Mouse (Mus musculus) forebrain, postnatal 0 days (tissue): ENCODE measurements at regions not wholly inside any gene's neighbourhood (a gene's known extent, or its start where the extent isn't known, plus 50 kb on each side); places are given as distances from the start of the nearest gene placed in this dataset.

Experiments
- ATAC-seq: fragments of 200-750 bp; cut with Nextera tagmentation; 2 replicates; pipeline ENCODE4 v1.8.0; 2017; ENCODE audit warnings: mild to moderate bottlenecking, moderate library complexity
- DNase-seq: peaks from one replicate; pipeline ENCODE4 v3.0.0-alpha.2; 2015
- H3K27ac ChIP-seq: fragments of 300-500 bp; sonication (generic); 2 replicates; pipeline ENCODE4 v1.5.1; 2014; ENCODE audit warnings: low read depth, mild to moderate bottlenecking, antibody characterized with exemption, low read length, moderate library complexity, mixed read lengths
- H3K27me3 ChIP-seq: fragments of 300-500 bp; sonication (generic); 2 replicates; pipeline ENCODE4 v1.6.1; 2014; ENCODE audit warnings: mild to moderate bottlenecking, low read length, mixed read lengths; ENCODE audit not compliant: insufficient read depth
- H3K36me3 ChIP-seq: fragments of 300-500 bp; sonication (generic); 2 replicates; pipeline ENCODE4 v1.6.1; 2014; ENCODE audit warnings: mild to moderate bottlenecking, moderate library complexity; ENCODE audit not compliant: insufficient read depth
- H3K4me1 ChIP-seq: fragments of 300-500 bp; sonication (generic); 2 replicates; pipeline ENCODE4 v1.6.1; 2014; ENCODE audit warnings: antibody characterized with exemption; ENCODE audit not compliant: insufficient read depth
- H3K4me2 ChIP-seq: fragments of 300-500 bp; sonication (generic); 2 replicates; pipeline ENCODE4 v1.6.1; 2014; ENCODE audit warnings: low read depth, mild to moderate bottlenecking, moderate library complexity
- H3K4me3 ChIP-seq: fragments of 300-500 bp; sonication (generic); 2 replicates; pipeline ENCODE4 v1.5.1; 2014; ENCODE audit warnings: low read depth, low read length, mixed read lengths
- H3K9ac ChIP-seq: fragments of 300-500 bp; sonication (generic); 2 replicates; pipeline ENCODE4 v1.6.1; 2014; ENCODE audit warnings: mild to moderate bottlenecking
- H3K9me3 ChIP-seq: fragments of 300-500 bp; sonication (generic); 2 replicates; pipeline ENCODE4 v1.6.1; 2016; ENCODE audit warnings: low read length
- CTCF ChIP-seq: sonication (generic); IDR thresholded peaks from 2 replicates; pipeline ENCODE4 v1.5.1; 2016; ENCODE audit warnings: antibody characterized with exemption, control low read depth, low read depth
- WGBS: fragments of 180-500 bp; shearing (Covaris S2); extraction: QIAGEN DNeasy Blood & Tissue Kit; methylation state at CpG from one replicate; pipeline ENCODE4 v1.1.7; 2014; 5-methylcytosine and 5-hydroxymethylcytosine counted together

DNA sequence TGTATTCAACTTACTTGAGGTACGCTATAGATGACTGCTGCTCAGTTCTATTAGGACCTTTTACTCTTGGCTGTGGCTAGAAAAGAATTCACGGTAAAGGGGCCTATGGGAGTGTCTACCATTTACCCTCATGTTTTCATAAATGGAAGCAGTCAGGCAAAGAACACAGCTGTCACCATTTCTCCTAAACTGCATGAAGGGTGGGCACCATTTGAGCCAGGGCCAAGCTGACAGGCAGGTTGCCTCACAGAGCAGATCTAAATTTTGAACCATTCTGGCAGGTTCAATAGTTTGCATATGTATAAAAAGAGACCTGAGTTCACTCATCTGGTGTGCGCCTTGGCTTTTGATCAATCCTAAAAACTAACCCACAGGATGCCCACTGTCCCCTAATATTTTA lies 410.3 kb downstream of the Rwdd3 start:
- DNase-seq, result no peak

DNA sequence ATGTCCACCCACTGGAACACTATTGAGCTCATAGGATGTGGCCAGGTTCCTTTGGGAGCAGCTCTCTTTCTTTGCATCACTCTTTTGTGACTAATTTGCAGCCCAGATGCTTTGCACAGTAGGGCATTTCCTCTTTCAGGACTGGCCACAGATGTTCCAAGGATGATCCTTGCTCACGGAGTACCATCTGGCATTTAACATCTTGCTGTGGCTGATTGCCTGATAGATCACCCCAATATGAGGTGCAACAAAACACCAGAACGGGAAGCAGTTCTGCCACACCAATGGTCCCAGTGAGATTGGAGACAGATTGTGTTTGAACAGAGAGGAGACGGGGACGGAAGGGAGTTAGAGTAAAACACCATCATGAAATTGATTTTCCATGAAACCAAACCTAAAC lies 423.0 kb downstream of the Rwdd3 start:
- Histone ChIP-seq H3K4me1 (no peaks in the 10 kb centered on the region), H3K9ac (no peak overlapping the region), H3K9me3 (no peaks in the 10 kb centered on the region), H3K27ac (no peak overlapping the region), H3K36me3 (no peaks in the 10 kb centered on the region), H3K4me3 (no peak overlapping the region), H3K27me3 (no peaks in the 10 kb centered on the region), H3K4me2 (no peak overlapping the region)
- DNase-seq, result no peak
- 69% methylated on average over 4 of the region's 4 CpGs for WGBS
- no peak for ATAC-seq
- TF ChIP-seq CTCF, result no peak

More for the DNA sequence above, 410.3 kb downstream of the Rwdd3 start:
- WGBS, result 67% methylated on average over 3 of the region's 3 CpGs
- H3K4me3 ChIP-seq, result no peak overlapping the region
- no peak overlapping the region for H3K27ac ChIP-seq
- H3K4me1 ChIP-seq, result no peaks in the 10 kb centered on the region
- H3K36me3 ChIP-seq, result no peaks in the 10 kb centered on the region
- ATAC-seq, result no peak
- no peaks in the 10 kb centered on the region for H3K9me3 ChIP-seq
- no peaks in the 10 kb centered on the region for H3K27me3 ChIP-seq
- no peak overlapping the region for H3K9ac ChIP-seq
- no peak for TF ChIP-seq CTCF
- H3K4me2 ChIP-seq, result no peak overlapping the region

- H3K27me3 ChIP-seq, result no peaks in the 10 kb centered on the region
- no peaks in the 10 kb centered on the region for H3K9me3 ChIP-seq
- DNase-seq, result no peak
- H3K4me2 ChIP-seq, result no peak overlapping the region
- no peak overlapping the region for H3K27ac ChIP-seq
- no peak for ATAC-seq
- H3K36me3 ChIP-seq, result no peaks in the 10 kb centered on the region
- H3K9ac ChIP-seq, result no peak overlapping the region
- H3K4me3 ChIP-seq, result no peak overlapping the region
- H3K4me1 ChIP-seq, result no peaks in the 10 kb centered on the region
- 89% methylated on average over 4 of the region's 4 CpGs for WGBS
- TF ChIP-seq CTCF, result peak; percentile 52
Observed at GRCm38 (mm10) chr3:120747678-120748077, 423.8 kb downstream of the Rwdd3 start.

DNA sequence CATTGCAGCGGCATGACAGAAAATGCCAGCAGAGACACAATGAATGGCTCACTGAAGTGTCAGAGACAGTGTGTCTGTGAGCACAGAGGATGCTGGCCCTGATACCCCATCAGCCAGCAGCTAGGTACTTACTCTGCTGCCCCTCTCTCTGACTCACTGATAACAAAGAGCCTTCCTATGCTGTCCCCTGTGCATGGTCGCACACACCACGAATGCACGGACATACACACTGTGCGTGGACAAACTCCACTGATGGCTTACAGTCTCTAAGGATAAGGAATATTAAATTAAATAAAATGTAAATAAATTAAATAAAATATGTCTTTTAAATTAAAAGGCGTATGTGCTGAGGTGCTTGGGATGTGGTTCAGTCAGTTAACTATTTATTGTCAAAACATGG lies 438.2 kb downstream of the Rwdd3 start:
- ATAC-seq, result no peak

DNA sequence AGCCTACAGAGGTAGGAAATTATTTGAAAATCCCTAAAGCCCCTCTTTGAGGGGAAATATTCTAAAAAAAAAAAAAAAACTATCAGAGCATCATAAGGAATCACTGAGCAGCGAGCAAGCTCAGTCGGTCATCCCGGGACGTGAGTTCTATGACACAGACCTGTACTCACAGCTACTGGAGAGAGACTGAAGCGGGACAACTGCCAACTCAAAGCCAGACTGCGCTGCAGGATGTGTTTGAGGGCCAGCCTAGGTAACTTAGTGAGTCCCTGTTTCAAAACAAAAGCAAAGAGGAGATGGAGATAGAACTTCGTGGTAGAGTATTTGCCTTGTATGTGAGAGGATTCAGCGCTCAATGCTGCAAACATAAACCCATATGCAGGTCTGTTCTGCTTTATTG lies 439.1 kb downstream of the Rwdd3 start:
- Histone ChIP-seq H3K27me3 (no peaks in the 10 kb centered on the region), H3K27ac (no peak overlapping the region), H3K36me3 (no peaks in the 10 kb centered on the region), H3K9ac (no peak overlapping the region), H3K4me1 (peaks cover 18% of the 10 kb centered on the region), H3K4me3 (no peak overlapping the region), H3K4me2 (no peak overlapping the region), H3K9me3 (no peaks in the 10 kb centered on the region)
- WGBS, result 95% methylated on average over 8 of the region's 8 CpGs
- no peak for DNase-seq
- ATAC-seq, result no peak
- TF ChIP-seq CTCF, result no peak

More for the DNA sequence above, 438.2 kb downstream of the Rwdd3 start:
- DNase-seq, result no peak
- H3K9me3 ChIP-seq, result no peaks in the 10 kb centered on the region
- no peak for TF ChIP-seq CTCF
- H3K27ac ChIP-seq, result no peak overlapping the region
- no peaks in the 10 kb centered on the region for H3K36me3 ChIP-seq
- H3K4me2 ChIP-seq, result no peak overlapping the region
- H3K4me1 ChIP-seq, result peaks cover 18% of the 10 kb centered on the region
- H3K9ac ChIP-seq, result no peak overlapping the region
- 95% methylated on average over 6 of the region's 6 CpGs for WGBS
- no peaks in the 10 kb centered on the region for H3K27me3 ChIP-seq
- H3K4me3 ChIP-seq, result no peak overlapping the region

GRCm38 (mm10) chr3:120731287-120731686 lies 440.2 kb downstream of the Rwdd3 start:
- H3K27me3 ChIP-seq, result no peaks in the 10 kb centered on the region
- WGBS, result 39% methylated on average over 9 of the region's 9 CpGs
- no peak overlapping the region for H3K4me3 ChIP-seq
- H3K9me3 ChIP-seq, result no peaks in the 10 kb centered on the region
- peak; percentile 48 for DNase-seq
- H3K27ac ChIP-seq, result peak overlapping the region; percentile 47
- no peak for TF ChIP-seq CTCF
- no peak; the same call in 1 of the 2 replicates for ATAC-seq
- H3K9ac ChIP-seq, result no peak overlapping the region
- H3K4me2 ChIP-seq, result no peak overlapping the region
- H3K36me3 ChIP-seq, result no peaks in the 10 kb centered on the region
- peaks cover 18% of the 10 kb centered on the region for H3K4me1 ChIP-seq

DNA sequence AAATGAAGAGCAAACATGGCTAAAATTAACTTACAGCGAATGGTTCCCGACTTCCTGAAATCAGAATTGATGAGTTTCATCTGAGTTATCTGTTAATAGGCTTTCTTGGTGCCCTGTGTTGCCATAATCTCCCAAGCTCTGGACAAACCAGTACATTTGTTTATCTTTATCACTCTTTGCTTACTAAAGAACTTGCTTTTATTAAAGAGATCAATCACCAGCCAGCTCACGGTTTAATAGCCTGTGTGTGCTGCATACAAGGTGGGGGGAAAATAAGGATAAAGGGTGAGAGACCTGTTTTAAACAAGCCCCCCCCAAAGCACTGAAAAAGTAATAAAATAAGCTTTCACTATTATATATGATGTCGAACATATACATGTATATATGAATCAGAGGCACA lies 441.3 kb downstream of the Rwdd3 start:
- H3K4me1 ChIP-seq, result peaks cover 18% of the 10 kb centered on the region
- TF ChIP-seq CTCF, result no peak
- H3K36me3 ChIP-seq, result no peaks in the 10 kb centered on the region
- no peaks in the 10 kb centered on the region for H3K27me3 ChIP-seq
- WGBS, result 63% methylated on average over 4 of the region's 4 CpGs
- H3K9me3 ChIP-seq, result no peaks in the 10 kb centered on the region
- DNase-seq (no peak), ATAC-seq (no peak)
- H3K9ac ChIP-seq, result no peak overlapping the region
- H3K4me2 ChIP-seq, result no peak overlapping the region
- peak overlapping the region; percentile 79 for H3K27ac ChIP-seq
- no peak overlapping the region for H3K4me3 ChIP-seq

GRCm38 (mm10) chr3:120729671-120730070 lies 441.8 kb downstream of the Rwdd3 start:
- peak; percentile 85 for DNase-seq
- H3K9ac ChIP-seq, result peak overlapping the region; percentile 33; the same call in 1 of the 2 replicates
- H3K36me3 ChIP-seq, result no peaks in the 10 kb centered on the region
- H3K9me3 ChIP-seq, result no peaks in the 10 kb centered on the region
- H3K4me2 ChIP-seq, result no peak overlapping the region
- H3K4me1 ChIP-seq, result peaks cover 18% of the 10 kb centered on the region
- no peaks in the 10 kb centered on the region for H3K27me3 ChIP-seq
- H3K27ac ChIP-seq, result peak overlapping the region; percentile 79
- no peak for TF ChIP-seq CTCF
- H3K4me3 ChIP-seq, result no peak overlapping the region
- peak; percentile 99 for ATAC-seq
- WGBS, result 12% methylated on average over 5 of the region's 5 CpGs
